Mouse (Mus musculus): ENCODE measurements around the gene Acot4.
"Not testable (repeated sequence)": the region's sequence is repeated elsewhere in the genome, so short reads cannot be mapped to it uniquely, and the experiment has no call there.

Acot4 gene

GRCm38 (mm10) chr12:84071696-84072095, 33.5 kb downstream of the Acot4 start:
- in situ Hi-C loops (cut with MboI, MseI), result loop anchor here (5.0 kb wide), 1 partner anchor 104 kb away; no protein-coding TSS in a partner anchor

- in situ Hi-C loops (cut with MboI, MseI), result no loop called here
Observed at GRCm38 (mm10) chr12:84077371-84077990, 39.3 kb downstream of the Acot4 start.

- in situ Hi-C loops (cut with MboI, MseI), result no loop called here
Observed at GRCm38 (mm10) chr12:84083842-84084241, 45.7 kb downstream of the Acot4 start.

GRCm38 (mm10) chr12:84084581-84084980, 46.4 kb downstream of the Acot4 start:
- in situ Hi-C loops (cut with MboI, MseI), result no loop called here

- in situ Hi-C loops (cut with MboI, MseI), result not testable (repeated sequence)
Observed at GRCm38 (mm10) chr12:84094666-84095065, 56.5 kb downstream of the Acot4 start.

All from T-helper 1 cell (primary cell).